Mouse (Mus musculus): ENCODE data around the gene Car15.

Gene Car15

GRCm38 (mm10) chr16:17801777-17802455, 36.2 kb downstream of the Car15 start:
- DNase-seq (ENCODE audit: low spot score in 2 of 2), result no peak

GRCm38 (mm10) chr16:17799584-17799983, 38.6 kb downstream of the Car15 start:
- DNase-seq (ENCODE audit: low spot score in 2 of 2), result no peak

GRCm38 (mm10) chr16:17798321-17799180, 39.6 kb downstream of the Car15 start:
- no peak for DNase-seq (ENCODE audit: low spot score in 2 of 2)

GRCm38 (mm10) chr16:17797812-17798311, 40.3 kb downstream of the Car15 start:
- no peak for DNase-seq (ENCODE audit: low spot score in 2 of 2)

- no peak for DNase-seq (ENCODE audit: low spot score in 2 of 2)
These were observed 41.0 kb downstream of the Car15 start, which contains the start of gene Scarf2 for GRCm38 (mm10) chr16:17796971-17797811. Gene Scarf2, plus strand, starts transcription at chr16:17797282.

- DNase-seq (ENCODE audit: low spot score in 2 of 2), result no peak
These were observed 41.6 kb downstream of the Car15 start for GRCm38 (mm10) chr16:17796519-17796918.

- no peak for DNase-seq (ENCODE audit: low spot score in 2 of 2)
These were observed 42.5 kb downstream of the Car15 start for GRCm38 (mm10) chr16:17795643-17796042.

- DNase-seq (ENCODE audit: low spot score in 2 of 2), result no peak
These were observed 44.1 kb downstream of the Car15 start for GRCm38 (mm10) chr16:17794047-17794446.

- no peak for DNase-seq (ENCODE audit: low spot score in 2 of 2)
These were observed 45.4 kb downstream of the Car15 start for GRCm38 (mm10) chr16:17792728-17793127.

- no peak for DNase-seq (ENCODE audit: low spot score in 2 of 2)
These were observed 52.8 kb downstream of the Car15 start for GRCm38 (mm10) chr16:17785337-17785736.

All from frontal cortex, postnatal 10 days (tissue).